Mouse (Mus musculus): Measurements from ENCODE around the gene Gm45717. TPM values are rescaled to one million over a fixed set of nuclear protein-coding genes. Genes with fewer than 3 reads are reported as not detected.

The Gm45717 gene
- polyA plus RNA-seq, 1 experiment from 2014 or later: not detected

DNA sequence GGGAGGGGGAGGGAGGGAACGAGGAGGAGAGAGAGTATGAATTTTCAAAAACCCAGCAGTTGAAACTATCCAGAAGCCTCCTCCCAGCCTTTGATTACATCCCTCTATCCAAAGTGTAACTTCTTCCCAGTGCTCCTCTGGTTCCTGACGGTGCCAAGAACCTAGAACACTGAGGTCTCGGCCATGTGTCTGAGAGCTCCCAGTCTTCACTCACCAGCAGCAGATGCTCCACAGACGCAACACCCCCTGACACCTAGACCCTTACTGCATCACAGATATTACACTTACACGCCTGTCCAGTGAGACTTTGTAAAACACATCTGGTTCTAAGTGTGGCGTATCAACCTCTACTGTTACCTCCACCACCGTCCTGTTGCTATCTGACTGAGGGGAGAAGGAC is 3.3 kb downstream of the Gm45717 start:
- H3K27ac ChIP-seq (replicated peaks): peak overlapping the region; percentile 98; the same call in 1 of the 2 replicates
- H3K4me2 ChIP-seq (replicated peaks): peak overlapping the region; percentile 82
- no peaks in the 10 kb centered on the region for H3K9me3 ChIP-seq (replicated peaks)
- ATAC-seq (ENCODE audit: insufficient number of reproducible peaks, low FRiP score, low TSS enrichment, low read depth): no peak
- H3K9ac ChIP-seq: no peak overlapping the region
- WGBS: 56% methylated on average over 7 of the region's 7 CpGs
- no peak overlapping the region; the same call in 1 of the 2 replicates for H3K4me3 ChIP-seq (replicated peaks)
- peaks cover 33% of the 10 kb centered on the region for H3K36me3 ChIP-seq
- H3K27me3 ChIP-seq: no peaks in the 10 kb centered on the region
- H3K4me1 ChIP-seq: peaks cover 64% of the 10 kb centered on the region

DNA sequence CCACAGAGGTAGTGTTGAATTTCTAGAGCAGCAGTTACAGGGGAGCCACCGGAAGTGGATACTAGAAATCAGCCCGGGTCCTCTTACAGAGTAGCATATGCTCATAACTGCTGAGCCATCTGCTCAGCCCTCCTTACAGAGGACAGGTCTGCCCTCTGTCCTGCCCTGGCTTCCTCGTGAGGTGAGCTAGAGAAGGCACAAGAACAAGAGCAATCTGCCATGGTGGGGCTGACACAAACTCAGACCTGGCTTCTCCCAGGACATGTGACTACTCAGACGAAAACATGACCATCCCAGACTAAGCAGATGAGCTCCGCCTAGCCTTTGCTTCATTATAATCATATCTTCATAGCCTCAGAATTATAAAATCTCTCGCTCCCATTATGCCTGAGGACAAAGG is 4.0 kb downstream of the Gm45717 start:
- Histone ChIP-seq H3K4me3 (replicated peaks) (no peak overlapping the region), H3K4me1 (peaks cover 59% of the 10 kb centered on the region), H3K9ac (no peak overlapping the region), H3K27ac (replicated peaks) (peak overlapping the region; percentile 70; the same call in 1 of the 2 replicates), H3K9me3 (replicated peaks) (no peaks in the 10 kb centered on the region), H3K27me3 (no peaks in the 10 kb centered on the region), H3K4me2 (replicated peaks) (peak overlapping the region; percentile 27; the same call in 1 of the 2 replicates), H3K36me3 (peaks cover 40% of the 10 kb centered on the region)
- WGBS: 57% methylated on average over 6 of the region's 6 CpGs
- no peak for ATAC-seq (ENCODE audit: insufficient number of reproducible peaks, low FRiP score, low TSS enrichment, low read depth)

DNA sequence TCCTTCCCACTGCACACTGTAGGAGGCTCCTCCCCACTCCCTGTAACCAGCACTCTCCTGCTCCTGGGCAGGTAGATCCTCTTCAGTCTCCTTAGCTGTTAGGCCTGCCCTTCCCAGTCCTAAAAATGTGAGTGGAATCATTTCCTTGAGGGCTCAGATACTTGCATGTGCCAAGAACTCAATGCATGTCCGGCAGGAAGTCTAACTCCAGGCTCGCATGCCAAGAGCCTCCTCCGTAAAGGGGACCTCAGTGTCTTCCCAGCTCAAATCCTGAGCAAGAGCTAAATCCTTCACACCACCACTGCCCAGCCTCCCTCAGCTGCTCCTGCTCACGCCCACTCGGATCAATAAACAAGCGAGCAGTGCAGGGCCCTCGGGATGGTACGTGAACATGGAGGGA is 4.7 kb downstream of the Gm45717 start:
- no peak for ATAC-seq (ENCODE audit: insufficient number of reproducible peaks, low FRiP score, low TSS enrichment, low read depth)
- Histone ChIP-seq H3K36me3 (peaks cover 47% of the 10 kb centered on the region), H3K4me2 (replicated peaks) (peak overlapping the region; percentile 27), H3K9ac (no peak overlapping the region), H3K27ac (replicated peaks) (peak overlapping the region; percentile 70), H3K4me3 (replicated peaks) (no peak overlapping the region), H3K4me1 (peaks cover 52% of the 10 kb centered on the region), H3K27me3 (no peaks in the 10 kb centered on the region), H3K9me3 (replicated peaks) (no peaks in the 10 kb centered on the region)
- 34% methylated on average over 8 of the region's 8 CpGs for WGBS

- Histone ChIP-seq H3K4me1 (peaks cover 51% of the 10 kb centered on the region), H3K9me3 (replicated peaks) (no peaks in the 10 kb centered on the region), H3K27me3 (no peaks in the 10 kb centered on the region), H3K27ac (replicated peaks) (peak within 1 kb of the TSS; percentile 70), H3K36me3 (peaks cover 56% of the 10 kb centered on the region), H3K4me3 (replicated peaks) (no peak within 1 kb of the TSS), H3K4me2 (replicated peaks) (peak within 1 kb of the TSS; percentile 27), H3K9ac (no peak within 1 kb of the TSS)
- ATAC-seq (ENCODE audit: insufficient number of reproducible peaks, low FRiP score, low TSS enrichment, low read depth): no peak
- WGBS: 80% methylated on average over 16 of the region's 16 CpGs
These were observed 5.8 kb downstream of the Gm45717 start, which contains the start of gene Ifitm5 for GRCm38 (mm10) chr7:140949824-140950530. Gene Ifitm5, minus strand, starts transcription at chr7:140950291.

- H3K36me3 ChIP-seq: peaks cover 60% of the 10 kb centered on the region
These were observed 6.5 kb downstream of the Gm45717 start for GRCm38 (mm10) chr7:140949255-140949654.

GRCm38 (mm10) chr7:140948161-140948560 is 7.6 kb downstream of the Gm45717 start:
- WGBS: 87% methylated on average over 8 of the region's 8 CpGs
- H3K4me3 ChIP-seq (replicated peaks): no peak overlapping the region

More at GRCm38 (mm10) chr7:140949255-140949654, 6.5 kb downstream of the Gm45717 start:
- Histone ChIP-seq H3K4me1 (peaks cover 49% of the 10 kb centered on the region), H3K9ac (no peak overlapping the region), H3K4me3 (replicated peaks) (no peak overlapping the region), H3K9me3 (replicated peaks) (no peaks in the 10 kb centered on the region), H3K27ac (replicated peaks) (peak overlapping the region; percentile 51; the same call in 1 of the 2 replicates), H3K27me3 (no peaks in the 10 kb centered on the region), H3K4me2 (replicated peaks) (no peak overlapping the region)
- WGBS: 82% methylated on average over 6 of the region's 6 CpGs
- ATAC-seq (ENCODE audit: insufficient number of reproducible peaks, low FRiP score, low TSS enrichment, low read depth): no peak

GRCm38 (mm10) chr7:140946980-140947379 is 8.8 kb downstream of the Gm45717 start:
- Histone ChIP-seq H3K27me3 (no peaks in the 10 kb centered on the region), H3K9ac (no peak overlapping the region), H3K27ac (replicated peaks) (0 out of 2 replicates have a peak overlapping the region, but pooled peaks have one; percentile 17), H3K4me3 (replicated peaks) (no peak overlapping the region), H3K9me3 (replicated peaks) (no peaks in the 10 kb centered on the region), H3K4me1 (peaks cover 42% of the 10 kb centered on the region), H3K36me3 (peaks cover 57% of the 10 kb centered on the region), H3K4me2 (replicated peaks) (no peak overlapping the region)
- ATAC-seq (ENCODE audit: insufficient number of reproducible peaks, low FRiP score, low TSS enrichment, low read depth): no peak
- 70% methylated on average over 7 of the region's 7 CpGs for WGBS

More at GRCm38 (mm10) chr7:140948161-140948560, 7.6 kb downstream of the Gm45717 start:
- no peaks in the 10 kb centered on the region for H3K9me3 ChIP-seq (replicated peaks)
- no peak overlapping the region for H3K4me2 ChIP-seq (replicated peaks)
- H3K27me3 ChIP-seq: no peaks in the 10 kb centered on the region
- H3K27ac ChIP-seq (replicated peaks): 0 out of 2 replicates have a peak overlapping the region, but pooled peaks have one; percentile 17
- no peak for ATAC-seq (ENCODE audit: insufficient number of reproducible peaks, low FRiP score, low TSS enrichment, low read depth)
- H3K36me3 ChIP-seq: peaks cover 62% of the 10 kb centered on the region
- no peak overlapping the region for H3K9ac ChIP-seq
- H3K4me1 ChIP-seq: peaks cover 42% of the 10 kb centered on the region

DNA sequence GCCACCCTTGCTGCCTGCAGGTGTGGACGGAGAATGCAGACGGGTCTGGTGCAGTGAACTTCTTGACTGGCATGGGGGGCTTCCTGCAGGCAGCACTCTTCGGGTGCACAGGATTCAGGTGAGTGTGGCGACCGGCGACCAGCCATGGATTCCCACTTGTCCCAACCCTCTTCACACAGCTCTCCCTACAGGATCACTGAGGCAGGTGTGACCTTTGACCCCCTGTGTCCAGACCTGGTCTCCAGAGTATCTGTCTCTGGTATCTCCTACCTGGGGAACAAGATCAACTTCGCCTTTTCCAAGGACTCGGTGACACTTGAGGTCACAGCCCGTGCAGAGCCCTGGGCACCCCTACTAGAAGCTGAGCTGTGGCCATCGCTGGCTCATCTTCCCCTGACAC is 9.4 kb downstream of the Gm45717 start:
- Histone ChIP-seq H3K4me3 (replicated peaks) (no peak overlapping the region), H3K36me3 (peaks cover 57% of the 10 kb centered on the region), H3K27ac (replicated peaks) (no peak overlapping the region), H3K9ac (no peak overlapping the region), H3K9me3 (replicated peaks) (no peaks in the 10 kb centered on the region), H3K4me1 (peaks cover 35% of the 10 kb centered on the region), H3K27me3 (no peaks in the 10 kb centered on the region), H3K4me2 (replicated peaks) (no peak overlapping the region)
- no peak for ATAC-seq (ENCODE audit: insufficient number of reproducible peaks, low FRiP score, low TSS enrichment, low read depth)
- WGBS: 88% methylated on average over 10 of the region's 10 CpGs

GRCm38 (mm10) chr7:140945247-140945646 is 10.5 kb downstream of the Gm45717 start:
- Histone ChIP-seq H3K4me2 (replicated peaks) (no peak overlapping the region), H3K4me3 (replicated peaks) (no peak overlapping the region), H3K9me3 (replicated peaks) (no peaks in the 10 kb centered on the region), H3K9ac (no peak overlapping the region), H3K27me3 (no peaks in the 10 kb centered on the region), H3K36me3 (peaks cover 57% of the 10 kb centered on the region), H3K27ac (replicated peaks) (no peak overlapping the region), H3K4me1 (peaks cover 35% of the 10 kb centered on the region)
- no peak for ATAC-seq (ENCODE audit: insufficient number of reproducible peaks, low FRiP score, low TSS enrichment, low read depth)
- WGBS: 95% methylated on average over 5 of the region's 5 CpGs

DNA sequence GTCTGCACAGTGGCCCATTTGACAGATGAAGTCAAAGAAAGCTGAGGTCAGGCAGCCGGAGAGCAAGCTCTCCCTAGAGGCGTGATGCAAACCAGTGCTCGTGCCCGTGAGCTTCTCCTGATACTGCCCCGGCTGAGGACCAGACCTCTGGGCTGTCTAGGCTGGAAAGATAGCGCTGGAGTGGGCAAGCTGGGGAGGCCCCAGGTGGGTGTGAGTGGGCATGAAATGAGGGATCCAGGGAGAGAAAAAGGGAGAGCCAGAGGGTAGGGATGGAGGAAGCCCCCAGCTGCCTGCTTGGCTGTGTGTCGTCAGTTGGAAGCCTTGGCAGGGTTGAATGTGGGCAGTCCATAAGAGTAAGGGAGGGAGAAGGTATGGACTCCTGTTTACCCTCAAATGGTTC is 11.5 kb downstream of the Gm45717 start:
- Histone ChIP-seq H3K27me3 (no peaks in the 10 kb centered on the region), H3K9me3 (replicated peaks) (no peaks in the 10 kb centered on the region), H3K4me3 (replicated peaks) (no peak overlapping the region), H3K27ac (replicated peaks) (no peak overlapping the region; the same call in 1 of the 2 replicates), H3K4me1 (peaks cover 37% of the 10 kb centered on the region), H3K4me2 (replicated peaks) (no peak overlapping the region), H3K36me3 (peaks cover 49% of the 10 kb centered on the region), H3K9ac (no peak overlapping the region)
- 83% methylated on average over 7 of the region's 7 CpGs for WGBS
- ATAC-seq (ENCODE audit: insufficient number of reproducible peaks, low FRiP score, low TSS enrichment, low read depth): no peak

DNA sequence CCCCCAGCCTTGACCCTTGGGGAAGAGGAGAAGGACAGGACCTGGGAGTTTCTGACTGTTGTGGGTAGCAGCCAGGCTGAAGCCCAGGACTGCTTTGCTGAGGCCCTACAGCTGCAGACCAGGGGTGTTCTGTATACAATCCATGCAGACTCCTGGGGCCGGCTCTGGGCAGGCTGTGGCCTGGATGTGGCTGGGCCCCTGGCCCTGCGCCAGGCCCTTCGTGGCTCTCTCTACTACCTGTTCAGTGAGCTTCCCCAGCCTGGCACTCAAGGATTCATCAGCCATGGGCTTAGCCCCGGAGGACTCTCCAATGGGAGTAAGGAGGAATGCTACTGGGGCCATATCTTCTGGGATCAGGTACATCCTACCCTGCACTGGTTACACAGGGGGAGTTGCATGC is 12.4 kb downstream of the Gm45717 start:
- Histone ChIP-seq H3K36me3 (peaks cover 40% of the 10 kb centered on the region), H3K27ac (replicated peaks) (peak overlapping the region; percentile 99), H3K27me3 (no peaks in the 10 kb centered on the region), H3K4me3 (replicated peaks) (no peak overlapping the region), H3K9me3 (replicated peaks) (no peaks in the 10 kb centered on the region), H3K4me1 (peaks cover 41% of the 10 kb centered on the region), H3K9ac (no peak overlapping the region), H3K4me2 (replicated peaks) (no peak overlapping the region)
- WGBS: 75% methylated on average over 4 of the region's 4 CpGs
- no peak for ATAC-seq (ENCODE audit: insufficient number of reproducible peaks, low FRiP score, low TSS enrichment, low read depth)
